Mouse (Mus musculus): ENCODE results near the gene Slc24a1.
A peak's percentile ranks its signal among the peaks of the same experiment; 100 is the strongest.
"Not testable (repeated sequence)": the region's sequence is repeated elsewhere in the genome, so short reads cannot be mapped to it uniquely, and the experiment has no call there.

Gene Slc24a1

DNA sequence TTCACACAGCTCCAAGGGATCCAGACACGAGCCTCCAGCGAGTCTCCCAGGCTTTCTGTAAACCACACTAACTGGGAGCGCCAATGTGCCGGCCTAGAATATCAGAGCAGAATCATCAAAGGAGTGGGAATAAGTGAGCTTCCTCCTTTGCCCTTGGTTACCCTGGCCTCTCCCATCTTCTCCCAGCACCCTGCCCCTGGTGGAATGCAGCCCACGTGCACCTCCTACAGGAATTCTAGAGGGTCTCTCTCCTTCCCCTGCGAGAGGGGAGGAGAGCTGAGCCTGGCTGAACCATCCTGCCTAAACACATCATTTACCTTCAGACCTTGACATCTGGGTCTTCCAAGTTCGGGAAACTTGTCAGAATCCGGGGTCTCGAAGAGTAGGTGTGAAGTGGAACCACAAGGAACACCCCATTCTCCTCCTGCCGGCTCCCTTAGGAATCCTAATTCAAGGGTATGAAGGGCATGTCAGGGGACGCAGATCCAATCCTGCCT is at the start of gene Slc24a1:
Slc24a1 (minus strand) TSS at position 447 of the 497 bp plus-strand sequence.
- no peak for DNase-seq

DNA sequence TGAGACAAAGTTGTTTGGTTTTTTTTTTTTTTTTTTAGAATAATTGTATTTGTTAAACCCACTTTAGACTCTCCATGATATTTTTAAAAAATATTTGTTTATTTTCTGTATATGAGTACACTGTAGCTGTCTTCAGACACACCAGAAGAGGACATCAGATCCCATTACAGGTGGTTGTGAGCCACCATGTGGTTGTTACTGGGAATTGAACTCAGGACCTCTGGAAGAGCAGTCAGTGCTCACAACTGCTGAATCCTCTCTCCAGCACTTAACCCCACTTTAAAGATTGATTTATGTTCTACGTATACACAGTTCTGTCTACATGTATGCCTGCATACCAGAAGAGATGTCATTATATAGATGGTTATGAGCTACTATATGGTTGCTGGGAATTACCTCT is 44.1 kb upstream of the Slc24a1 start:
- DNase-seq, result not testable (repeated sequence)

DNA sequence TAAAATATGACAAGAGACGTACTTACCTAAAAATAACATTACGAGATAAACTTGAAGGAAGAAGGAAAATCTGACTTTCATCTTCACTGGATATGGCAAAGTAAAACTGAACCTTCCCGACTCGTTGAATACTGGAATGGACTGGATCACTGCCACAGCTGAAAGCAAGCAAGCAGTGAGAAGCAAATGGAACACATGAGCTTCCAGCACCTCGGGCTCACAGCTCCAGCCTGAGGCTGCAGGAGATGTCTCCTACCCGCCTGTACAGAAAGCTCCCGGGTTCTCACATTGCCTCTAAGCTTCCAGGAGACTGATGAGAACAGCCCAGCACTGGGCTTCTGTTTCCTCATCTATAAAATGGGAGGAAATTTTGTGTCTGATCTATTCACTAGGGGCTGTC is 38.9 kb upstream of the Slc24a1 start:
- DNase-seq, result no peak

DNA sequence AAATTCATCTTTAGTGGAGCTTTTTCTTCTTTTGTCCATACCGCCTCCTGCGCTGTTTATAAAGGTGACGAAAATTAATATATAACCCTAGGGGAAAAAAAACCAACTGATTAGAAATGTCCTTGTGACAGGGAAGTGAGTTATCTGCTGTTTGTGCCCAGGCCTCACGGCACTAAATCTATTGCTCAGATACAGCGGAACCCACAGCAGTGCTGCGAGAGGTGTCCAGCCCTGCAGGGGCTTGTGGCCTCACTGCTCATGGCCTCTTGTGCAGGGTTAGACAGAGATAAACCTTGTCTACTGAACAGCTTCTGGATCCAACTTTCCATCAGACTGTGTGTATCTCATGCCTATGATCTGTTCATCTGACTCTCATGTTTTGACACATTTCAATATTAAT is 37.0 kb upstream of the Slc24a1 start:
- DNase-seq, result no peak

DNA sequence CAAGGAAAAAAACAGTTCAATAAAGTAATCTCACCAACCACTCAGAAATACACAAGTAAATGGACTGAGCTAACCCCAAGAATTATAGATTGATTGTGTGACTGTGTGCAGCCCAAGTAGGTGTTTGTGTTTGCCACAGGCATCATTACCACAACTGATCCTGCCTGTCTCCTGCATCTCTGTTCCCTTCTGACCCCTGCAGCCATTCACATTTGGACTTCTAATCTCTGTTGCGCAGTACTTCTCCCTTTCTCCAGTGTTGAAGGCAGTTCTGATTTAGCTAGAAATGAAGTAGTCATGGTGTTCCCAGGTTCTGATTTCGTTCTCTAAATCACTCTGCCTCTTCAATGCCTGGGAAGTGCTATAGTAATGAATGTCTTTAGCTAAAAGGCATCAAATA is 36.2 kb upstream of the Slc24a1 start:
- DNase-seq, result no peak

DNA sequence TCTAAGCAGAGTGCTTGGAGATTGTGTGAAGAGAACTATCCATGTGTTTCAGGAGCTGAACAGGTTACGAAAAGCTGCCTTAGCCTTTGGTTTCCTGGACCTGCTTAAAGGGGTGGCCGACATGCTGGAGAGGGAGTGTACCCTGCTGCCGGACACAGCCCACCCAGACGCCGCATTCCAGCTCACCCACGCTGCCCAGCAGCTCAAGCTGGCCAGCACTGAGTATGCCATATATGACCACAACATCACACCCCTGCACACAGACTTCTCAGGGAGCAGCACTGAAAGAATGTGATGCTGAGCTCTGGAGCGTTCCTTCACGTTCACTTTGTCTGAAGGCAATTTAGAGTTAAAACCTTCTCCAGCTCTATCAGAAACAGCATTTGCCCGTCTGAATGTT is 34.4 kb upstream of the Slc24a1 start:
- no peak for DNase-seq

DNA sequence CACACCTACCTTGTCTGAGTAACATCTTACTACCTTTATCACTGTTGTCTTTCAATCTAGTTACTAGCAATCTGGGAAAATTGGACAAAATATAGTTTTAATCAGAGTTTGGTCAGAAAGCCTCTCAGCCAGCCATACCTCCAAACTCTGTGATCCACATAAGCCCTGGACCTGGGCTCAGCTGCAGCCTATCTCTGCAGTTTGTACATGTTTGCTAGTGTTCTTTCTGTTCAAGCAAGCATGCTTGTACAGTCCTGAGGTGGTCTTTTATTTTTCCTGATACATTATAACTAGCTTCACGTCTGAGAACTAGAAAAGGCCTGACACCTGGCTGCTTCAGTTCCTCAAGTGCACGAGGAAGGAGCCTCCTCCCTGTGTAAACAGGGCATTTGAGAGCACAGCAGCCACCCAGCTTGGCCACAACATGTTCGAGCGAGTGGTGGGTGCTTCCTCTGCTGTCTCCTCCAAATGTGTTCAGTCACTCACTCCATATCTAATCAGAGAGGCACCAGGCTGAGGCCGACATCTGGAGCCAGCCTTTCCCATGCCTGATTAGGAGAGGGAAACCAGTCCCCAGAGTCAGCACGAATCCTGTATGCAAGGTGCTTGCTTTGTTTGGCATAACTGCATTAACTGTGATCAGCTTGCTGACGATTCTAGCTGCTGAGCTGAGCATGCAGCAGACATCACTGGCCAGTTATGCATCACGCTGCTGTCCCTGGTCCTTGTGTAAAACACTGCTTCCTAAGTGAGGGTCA is 33.8 kb upstream of the Slc24a1 start:
- DNase-seq, result no peak

DNA sequence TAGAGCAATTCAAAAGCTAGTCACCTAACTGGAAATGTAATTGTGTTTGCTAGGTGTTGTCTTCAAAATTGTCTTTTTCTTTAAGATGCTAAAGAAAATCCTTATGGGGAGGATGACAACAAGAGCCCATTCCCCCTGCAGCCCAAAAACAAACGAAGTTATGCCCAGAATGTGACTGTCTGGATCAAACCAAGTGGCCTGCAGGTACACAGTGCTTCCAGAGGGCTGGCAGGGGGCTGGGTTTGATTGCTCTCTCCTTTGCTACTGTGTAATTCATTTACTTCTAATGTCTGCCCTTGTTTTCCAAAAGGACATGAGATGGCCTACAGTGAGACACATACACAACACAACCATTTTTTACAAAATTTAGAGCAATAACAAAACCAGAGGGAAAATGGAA is 30.5 kb upstream of the Slc24a1 start:
- no peak for DNase-seq

DNA sequence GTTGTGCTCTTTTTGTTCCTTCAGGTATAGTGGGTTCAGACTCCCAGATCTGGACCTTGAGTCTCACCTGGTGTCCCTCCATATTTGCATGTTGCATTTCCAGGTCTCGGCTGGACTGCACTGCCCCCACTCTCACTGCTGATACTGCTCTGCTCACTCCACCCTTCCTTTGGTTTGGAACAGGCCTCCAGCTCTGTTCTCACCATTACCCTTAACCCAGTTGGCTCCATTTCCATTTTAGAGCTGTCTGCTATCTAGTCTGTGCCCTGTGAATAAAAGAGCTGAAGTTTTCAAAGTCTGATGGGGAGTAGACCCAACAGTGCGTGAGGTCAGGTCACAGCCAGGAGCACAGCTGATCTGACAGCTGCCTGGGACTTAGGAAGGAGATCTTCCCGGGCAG is 29.1 kb upstream of the Slc24a1 start:
- no peak for DNase-seq

DNA sequence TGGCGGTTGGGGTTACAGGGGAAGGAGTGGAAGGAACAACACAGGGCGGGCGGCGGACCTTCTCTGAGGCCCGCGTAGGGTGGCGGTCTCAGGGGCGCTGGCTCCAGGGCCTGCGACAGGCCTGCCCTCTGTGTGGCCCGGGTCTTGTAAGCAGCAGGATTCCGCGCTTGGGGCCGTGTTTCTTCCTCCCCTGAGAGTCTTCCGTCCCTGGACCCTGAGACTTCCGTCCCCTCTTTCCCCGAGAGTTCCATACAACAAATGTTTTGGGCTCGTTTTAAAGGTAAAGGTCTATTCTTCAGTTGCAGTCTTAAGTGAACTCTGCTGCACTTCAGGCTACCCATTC is 9.5 kb upstream of the Slc24a1 start:
- DNase-seq, result no peak

DNA sequence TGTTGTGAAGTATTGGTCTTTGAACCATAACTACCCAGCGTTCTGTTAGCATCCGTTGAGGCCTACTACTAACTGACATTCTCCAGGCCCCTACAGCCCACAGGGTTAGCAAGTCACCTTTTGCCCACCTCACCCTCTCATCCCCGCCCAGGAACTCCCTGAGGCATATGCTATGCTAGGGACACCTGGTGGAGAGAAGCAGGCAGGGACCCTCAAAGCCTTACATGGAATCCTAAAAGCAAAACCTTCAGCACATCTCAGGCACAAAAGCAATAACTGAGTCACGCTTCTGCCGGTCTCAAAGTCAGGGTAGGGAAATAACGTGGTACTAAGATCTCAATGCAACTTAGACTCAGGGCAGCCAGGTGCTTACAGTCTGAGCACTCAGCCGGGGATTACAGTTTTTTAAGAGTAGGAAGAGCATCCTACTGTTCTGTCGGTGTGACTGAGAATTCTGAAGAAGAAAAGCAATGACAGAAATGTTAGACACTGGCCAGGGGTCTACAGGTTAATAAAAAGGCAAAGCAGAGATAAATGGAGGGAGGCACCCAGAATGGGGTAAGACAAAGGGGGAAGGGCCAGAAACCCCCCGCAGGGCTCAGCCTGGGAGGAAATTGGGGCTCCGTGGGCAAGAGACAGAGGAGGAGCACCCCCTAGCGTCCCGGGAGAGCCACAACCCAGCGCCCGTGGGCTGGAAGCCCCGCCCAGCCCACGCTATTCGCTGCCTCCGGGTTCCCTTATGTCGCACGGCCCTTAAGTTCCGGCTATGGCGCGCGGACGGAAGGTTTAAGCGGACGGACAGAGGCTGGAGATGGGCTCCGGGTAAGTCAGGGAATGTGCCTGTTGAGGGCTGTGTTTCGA is 8.9 kb upstream of the Slc24a1 start, which contains the start of gene Ints14:
Ints14 (plus strand) TSS at position 789 of the 861 bp plus-strand sequence.
- DNase-seq, result peak; percentile 94

DNA sequence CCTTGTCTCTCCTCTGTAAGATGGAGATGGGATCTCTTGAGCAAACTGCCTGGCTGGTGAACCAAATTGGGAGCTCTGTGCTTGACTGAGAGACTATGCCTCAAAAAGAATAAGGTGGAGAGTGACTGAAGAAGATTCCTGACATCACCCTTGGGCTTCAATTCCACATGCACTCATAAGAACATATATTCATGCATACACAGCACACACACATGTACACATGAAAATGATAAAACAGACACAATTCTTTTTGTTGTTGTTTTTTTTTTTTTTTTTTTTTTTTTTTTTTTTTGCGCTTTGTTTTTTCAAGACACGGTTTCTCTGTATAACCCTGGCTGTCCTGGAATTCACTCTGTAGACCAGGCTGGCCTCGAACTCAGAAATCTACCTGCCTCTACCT is 5.9 kb upstream of the Slc24a1 start:
- no peak for DNase-seq

DNA sequence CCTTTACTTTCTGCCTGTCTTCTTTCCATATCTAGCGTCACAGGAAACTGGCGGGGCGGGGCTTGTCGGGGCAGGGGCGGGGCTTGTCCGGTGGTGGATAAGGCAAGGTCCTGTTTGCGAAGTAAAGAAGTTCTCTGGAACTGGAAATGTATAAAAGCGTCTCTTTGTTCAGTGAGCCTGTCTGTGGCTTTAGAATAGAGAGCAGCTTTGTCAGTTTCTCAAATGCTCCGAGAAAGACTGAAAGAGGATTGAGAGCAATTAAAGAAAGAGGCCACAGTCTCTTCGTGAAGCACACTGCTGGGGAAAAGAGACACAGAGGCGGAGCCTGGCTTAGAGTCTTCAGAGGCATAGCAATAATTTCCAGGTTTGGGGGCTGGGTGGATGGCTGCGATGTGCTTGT is 4.9 kb upstream of the Slc24a1 start:
- DNase-seq, result peak; percentile 38

DNA sequence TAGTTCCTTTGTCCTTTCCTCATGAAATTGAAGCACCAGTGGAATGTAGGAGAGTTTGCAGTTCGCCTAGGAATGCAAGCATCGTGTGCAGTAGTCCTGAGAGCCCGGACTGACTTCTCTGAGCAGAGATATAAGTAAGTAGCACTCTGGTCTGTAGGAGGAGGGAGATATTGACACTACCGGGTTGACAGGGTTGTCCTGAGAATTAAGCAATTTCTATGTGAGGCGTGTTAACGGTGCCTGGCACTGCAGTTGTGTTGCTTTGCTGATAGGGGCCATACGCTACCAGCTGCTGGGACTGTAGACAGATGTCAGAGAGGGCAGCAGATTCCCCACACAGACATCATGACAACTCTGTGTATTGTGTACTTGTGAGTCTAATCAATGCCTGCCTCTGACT is 1.8 kb upstream of the Slc24a1 start:
- DNase-seq, result no peak

DNA sequence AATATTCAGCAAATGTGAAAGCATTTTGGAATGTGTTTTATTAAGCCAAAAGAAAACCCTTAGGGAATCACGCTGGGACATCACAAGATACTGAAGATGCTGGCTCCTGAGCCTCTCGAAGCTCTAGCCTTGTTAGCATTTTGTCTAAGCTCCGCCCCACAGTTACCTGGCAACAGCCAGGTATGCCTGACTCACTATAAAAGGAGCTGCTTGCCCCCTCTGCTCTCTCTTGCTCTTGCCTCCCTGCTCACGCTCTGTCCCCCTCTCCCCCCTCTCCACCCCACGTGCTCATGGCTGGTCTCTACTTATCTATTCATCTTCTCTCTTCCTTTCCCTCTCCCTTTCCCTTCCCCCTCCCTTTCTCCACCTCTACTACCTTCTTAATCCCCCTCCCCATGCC is 648 bp upstream of the Slc24a1 start:
- DNase-seq, result no peak

DNA sequence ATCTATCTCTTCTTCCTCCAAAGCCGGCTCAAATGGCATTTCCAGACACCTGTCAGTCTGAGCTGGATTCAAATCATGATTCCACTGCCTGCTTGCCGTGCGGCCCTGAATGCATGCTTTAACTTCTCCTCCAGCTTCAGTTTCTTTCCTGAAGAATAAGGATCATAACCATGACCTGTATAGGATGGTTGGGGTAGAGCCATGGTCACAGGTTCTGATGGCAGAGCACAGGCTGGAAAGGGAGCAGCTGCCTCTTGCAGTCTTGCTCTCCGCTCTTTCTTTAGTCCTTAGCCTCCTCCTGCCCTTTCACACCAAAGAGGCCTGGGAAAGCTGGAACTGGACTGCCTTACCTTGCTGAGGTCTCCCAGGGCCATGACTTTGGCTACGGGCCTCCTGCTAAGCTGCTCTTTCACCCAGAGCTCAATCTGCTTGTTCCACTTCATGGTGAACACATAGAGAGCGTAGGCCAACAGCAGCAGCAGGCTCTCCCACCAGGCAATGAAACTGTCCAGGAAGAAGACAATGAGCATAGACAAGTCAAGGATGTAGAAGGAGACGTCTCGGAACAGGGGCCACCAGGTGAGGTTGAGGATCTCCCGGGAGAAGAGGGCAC is 3.8 kb downstream of the Slc24a1 start:
- DNase-seq, result no peak

DNA sequence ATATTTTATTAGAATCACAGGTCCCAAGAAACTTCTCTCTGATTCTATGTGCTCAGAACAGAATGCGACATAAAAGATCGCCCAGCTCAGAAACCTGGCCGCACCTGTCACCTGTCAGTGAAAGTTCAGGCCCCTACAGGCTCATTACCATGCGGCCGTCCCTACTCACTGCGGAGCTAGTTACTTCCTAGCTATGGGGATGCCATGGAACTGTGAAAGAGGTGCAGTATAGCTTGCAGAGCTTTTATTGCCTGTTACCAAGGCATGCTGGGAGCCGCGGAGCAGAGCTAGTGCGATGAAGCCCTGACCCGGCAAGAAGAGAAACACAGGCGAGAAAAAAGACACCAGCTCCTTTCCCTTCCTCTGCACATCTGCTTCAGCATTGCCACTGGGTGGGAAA is 7.4 kb downstream of the Slc24a1 start:
- DNase-seq, result no peak

DNA sequence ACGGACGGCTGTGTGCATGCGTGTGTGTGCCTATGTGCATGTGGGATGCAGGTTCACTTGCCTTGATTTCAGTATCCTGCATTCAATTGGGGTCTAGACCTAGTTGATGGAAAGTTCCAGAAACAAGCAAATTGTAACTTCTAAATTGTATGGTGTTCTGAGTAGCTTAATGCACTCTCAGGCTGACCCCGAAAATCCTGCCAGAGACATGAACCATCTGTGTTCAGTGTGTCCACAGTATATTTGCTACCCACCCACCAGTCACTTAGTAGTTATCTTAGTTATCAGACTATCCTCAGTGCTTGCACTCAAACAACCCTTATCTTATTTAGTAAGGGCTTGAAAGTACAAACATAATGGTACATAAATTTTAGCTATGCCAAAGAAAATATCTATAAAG is 9.8 kb downstream of the Slc24a1 start:
- no peak for DNase-seq

DNA sequence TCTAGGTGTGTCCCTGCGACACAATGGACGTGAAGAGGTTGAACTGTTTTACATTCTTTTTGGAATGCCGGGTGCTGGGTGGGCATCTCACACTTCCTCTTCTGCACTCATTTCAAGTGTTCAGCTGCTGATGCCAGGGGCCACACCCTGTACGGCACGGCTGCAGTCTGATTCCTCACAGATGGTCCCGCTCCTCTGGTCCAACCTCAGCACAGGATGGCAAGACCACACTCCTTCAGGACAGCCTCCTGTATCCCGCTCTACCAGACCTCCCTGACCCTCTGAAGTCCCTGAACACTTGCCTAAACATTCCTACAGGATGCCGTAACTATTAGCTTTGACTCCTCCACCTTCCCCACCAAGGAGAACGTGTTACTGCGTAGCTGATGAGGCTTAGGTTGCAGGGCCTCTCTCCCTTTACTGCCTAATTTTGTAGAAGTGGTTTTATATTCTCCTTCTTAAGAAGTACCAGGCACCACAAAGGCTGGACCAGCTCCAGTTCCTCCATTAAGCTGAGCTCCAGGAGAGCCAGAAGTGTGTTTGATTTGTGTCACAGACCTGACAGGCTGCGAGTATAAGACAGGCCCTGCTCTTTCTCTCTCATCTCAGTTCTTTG is 10.6 kb downstream of the Slc24a1 start:
- DNase-seq, result no peak

DNA sequence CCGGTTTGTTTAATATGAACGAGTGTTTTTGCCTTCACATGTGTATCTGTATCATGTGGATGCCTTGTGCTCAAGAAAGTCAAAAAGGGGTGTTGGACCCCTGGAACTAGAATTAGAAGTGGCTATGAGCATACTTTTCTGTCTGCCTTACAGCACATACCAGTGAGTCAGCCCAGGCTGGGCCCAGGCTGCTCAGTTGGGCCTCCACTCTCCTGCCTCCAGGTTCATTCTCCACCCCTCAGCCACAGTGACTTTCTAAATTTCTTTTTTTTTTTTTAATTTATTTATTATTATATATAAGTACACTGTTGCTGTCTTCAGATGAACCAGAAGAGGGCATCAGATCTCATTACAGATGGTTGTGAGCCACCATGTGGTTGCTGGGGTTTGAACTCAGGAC is 11.6 kb downstream of the Slc24a1 start:
- no peak for DNase-seq

DNA sequence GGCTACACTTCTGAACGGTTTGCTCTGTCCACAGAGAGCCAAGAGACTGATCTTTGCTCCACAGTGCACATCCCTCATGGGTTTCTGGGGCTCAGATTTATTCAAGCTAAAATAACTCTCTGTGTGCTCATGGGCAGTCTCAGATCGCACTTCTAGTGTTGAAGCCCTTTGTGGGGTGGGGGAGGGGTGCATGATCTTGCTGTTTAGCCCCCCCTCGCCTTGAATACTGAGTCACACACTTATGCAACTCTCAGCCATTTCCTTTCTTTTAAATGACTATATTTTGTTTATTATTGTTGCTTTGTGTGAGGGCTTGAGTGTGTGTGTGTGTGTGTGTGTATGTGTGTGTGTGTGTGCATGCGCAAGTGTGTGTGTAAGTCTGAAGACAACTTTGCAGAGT is 12.1 kb downstream of the Slc24a1 start:
- no peak for DNase-seq

DNA sequence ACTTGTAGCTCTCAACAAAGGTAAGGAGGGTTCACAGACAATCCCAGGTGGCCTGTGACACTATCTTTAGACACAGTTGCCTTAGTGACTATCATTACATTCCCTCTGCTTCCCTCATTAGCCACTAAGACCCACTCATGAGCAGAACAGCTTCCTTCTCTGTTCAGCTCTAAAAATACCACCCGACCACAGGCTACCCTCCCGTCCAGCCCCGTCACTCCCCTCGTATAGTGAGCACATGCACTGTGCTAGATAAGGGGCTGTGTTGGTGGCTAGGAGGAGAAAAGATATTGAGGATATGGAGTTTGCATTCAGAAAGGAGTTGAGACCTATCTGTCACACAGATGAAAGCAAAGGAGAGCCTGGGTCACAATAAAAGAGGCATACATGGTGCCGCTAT is 12.9 kb downstream of the Slc24a1 start:
- no peak for DNase-seq

DNA sequence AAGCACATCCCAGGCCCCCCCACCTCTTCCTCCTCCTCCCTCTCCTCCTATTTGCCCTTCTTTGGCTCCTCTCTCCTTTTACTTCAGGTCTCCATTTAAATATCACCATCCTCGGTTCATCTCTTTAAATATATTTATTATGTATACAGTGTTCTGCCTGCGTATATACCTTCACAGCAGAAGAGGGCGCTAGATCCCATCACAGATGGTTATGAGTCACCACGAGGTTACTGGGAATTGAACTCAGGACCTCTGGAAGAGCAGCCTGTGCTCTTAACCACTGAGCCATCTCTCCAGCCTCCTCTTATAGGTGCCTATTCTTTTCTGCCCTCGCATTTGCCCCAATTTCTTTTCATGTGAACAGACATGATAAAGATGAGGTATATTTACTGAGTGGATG is 13.9 kb downstream of the Slc24a1 start:
- DNase-seq, result no peak
